Mouse (Mus musculus): ENCODE results near the gene Tmem126a. TPM values are rescaled to one million over a fixed set of nuclear protein-coding genes. Genes with fewer than 3 reads are reported as not detected.

Gene Tmem126a
- 4.2 and 4.3 TPM in 2 replicates for polyA plus RNA-seq (2012; rRNA removed)

GRCm38 (mm10) chr7:90456845-90457468 lies at the start of gene Tmem126a:
Gene Tmem126a, minus strand, starts transcription at chr7:90457229.

GRCm38 (mm10) chr7:90476313-90477245 lies 19.6 kb upstream of the Tmem126a start, which contains the start of gene Dlg2:
Gene Dlg2, plus strand, starts transcription at chr7:90476672.

GRCm38 (mm10) chr7:90475793-90476312 lies 18.8 kb upstream of the Tmem126a start, which contains the start of gene Tmem126b:
Gene Tmem126b, minus strand, starts transcription at chr7:90476001.

GRCm38 (mm10) chr7:90442518-90443080 lies 14.4 kb downstream of the Tmem126a start, which contains the start of gene Crebzf:
Gene Crebzf, plus strand, starts transcription at chr7:90442729.

GRCm38 (mm10) chr7:90426020-90427001 lies 30.7 kb downstream of the Tmem126a start, which contains the start of gene Ccdc89:
Gene Ccdc89, plus strand, starts transcription at chr7:90426577.

Other genes with a start within 250 kb of the Tmem126a start
- gene Ccdc83, start 191.5 kb downstream of the Tmem126a start, polyA plus RNA-seq (2012; rRNA removed), result not detected in 2 replicates
- gene Sytl2, start 155.0 kb downstream of the Tmem126a start, polyA plus RNA-seq (2012; rRNA removed), result 4.9 and 10.2 TPM in 2 replicates
- not detected in 2 replicates for gene Ccdc89, start 30.7 kb downstream of the Tmem126a start, polyA plus RNA-seq (2012; rRNA removed)
- 22.1 and 30.0 TPM in 2 replicates for gene Crebzf, start 14.5 kb downstream of the Tmem126a start, polyA plus RNA-seq (2012; rRNA removed)
- 1.5 and 1.7 TPM in 2 replicates for gene Tmem126b, start 18.8 kb upstream of the Tmem126a start, polyA plus RNA-seq (2012; rRNA removed)
- 3.3 and 5.0 TPM in 2 replicates for gene Dlg2, start 19.4 kb upstream of the Tmem126a start, polyA plus RNA-seq (2012; rRNA removed)